Mouse (Mus musculus): Measurements from ENCODE around the gene Sirt2. TPM values are rescaled to one million over a fixed set of nuclear protein-coding genes. Genes with fewer than 3 reads are reported as not detected.

Sirt2 gene
- polyA plus RNA-seq (2014; fragmentation: Illumina TruSeq; extraction: RNeasy Lipid Tissue Mini Kit (QIAGEN cat#74804); ENCODE audit: low replicate concordance): 9.9 TPM

DNA sequence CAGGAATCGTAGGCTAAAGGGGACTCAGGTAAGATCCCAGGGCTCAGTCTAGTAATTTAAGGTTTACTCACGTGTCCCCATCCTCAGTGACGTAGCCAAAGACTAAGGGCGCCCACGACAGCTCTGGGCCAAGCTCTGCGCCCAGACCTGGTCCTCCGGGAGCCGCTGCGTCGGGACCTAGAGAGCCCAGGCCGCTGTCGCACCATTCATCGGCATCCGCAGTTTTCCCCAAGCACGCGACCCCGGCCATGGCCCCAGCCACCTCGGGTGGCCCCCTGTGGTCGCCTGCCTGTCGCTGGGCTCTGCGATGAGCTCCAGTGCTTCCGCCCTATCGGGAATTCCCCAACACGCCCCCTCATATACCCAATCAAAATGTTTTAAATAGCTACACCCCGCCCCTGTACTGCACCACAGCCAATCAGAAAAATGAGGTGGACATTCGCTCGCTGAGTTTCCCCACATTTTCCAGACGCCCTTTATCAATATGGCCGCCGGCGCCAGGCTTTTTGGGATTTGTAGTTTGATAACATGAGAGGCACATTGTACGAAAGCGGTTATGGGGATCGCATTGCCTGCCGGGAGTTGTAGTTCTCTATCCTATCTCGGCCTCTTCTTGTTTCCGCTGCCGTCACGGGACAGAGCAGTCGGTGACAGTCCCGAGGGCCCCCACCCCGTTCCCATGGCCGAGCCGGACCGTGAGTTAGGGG lies at the start of gene Sirt2:
Sirt2 (plus strand) TSS at position 563 of the 707 bp plus-strand sequence.

DNA sequence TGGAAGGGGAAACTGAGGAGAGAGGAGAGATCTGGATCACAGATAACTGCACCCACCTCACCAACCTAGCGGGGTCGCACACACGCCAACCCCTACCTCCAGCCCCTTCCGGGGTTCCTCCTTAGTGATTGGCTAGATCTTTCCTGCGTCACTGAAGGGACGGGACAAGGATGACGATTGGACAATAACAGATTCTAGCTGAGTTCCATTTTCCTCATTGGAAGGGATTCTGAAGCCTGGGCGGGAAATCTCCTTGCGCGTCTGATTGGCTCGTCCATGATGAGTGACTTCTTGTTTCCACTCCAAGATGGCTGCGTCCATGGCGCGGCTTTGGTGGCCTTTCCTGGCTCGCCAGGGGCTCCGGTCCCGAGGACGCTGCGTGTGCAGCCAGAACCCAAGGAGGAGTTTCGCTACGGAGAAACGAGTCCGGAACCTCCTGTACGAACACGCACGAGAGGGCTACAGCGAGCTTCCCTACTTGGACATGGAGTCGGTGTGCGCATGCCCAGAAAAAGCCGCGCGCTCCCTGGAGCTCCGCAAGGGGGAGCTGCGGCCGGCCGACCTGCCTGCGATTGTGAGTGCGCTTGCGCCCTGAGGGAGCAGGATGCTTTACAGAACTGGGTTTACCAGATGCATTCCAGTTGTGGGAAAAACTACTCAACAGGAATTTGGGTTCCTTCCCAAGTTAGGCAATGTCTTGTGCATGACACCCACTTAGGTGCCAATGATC lies 24.7 kb upstream of the Sirt2 start, which contains the start of the genes Mrps12 and Sars2:
Mrps12 (minus strand) TSS at position 112 of the 730 bp plus-strand sequence.
Sars2 (plus strand) TSS at position 284 of the 730 bp plus-strand sequence.

DNA sequence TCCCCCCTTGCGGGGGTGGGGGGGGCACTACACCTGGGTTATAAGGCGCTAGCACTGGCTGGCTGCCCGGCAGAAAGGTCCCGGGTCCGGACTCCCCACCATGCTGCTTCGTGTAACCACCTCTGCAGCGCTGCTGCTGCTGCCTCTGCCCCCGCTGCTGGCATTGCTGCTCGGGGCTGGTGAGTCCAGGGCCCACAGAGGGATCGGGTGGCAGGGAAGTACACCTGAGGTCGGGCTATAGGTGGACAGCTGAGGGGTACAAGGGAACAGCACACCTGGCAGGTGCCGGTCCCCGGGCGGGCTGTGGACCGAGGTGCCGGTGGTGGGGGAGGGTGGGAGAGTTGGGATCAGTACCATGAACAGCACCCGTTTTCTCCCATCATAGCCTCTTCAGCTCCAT lies 10.5 kb upstream of the Sirt2 start, which contains the start of gene Ccer2:
Ccer2 (plus strand) TSS at position 96 of the 400 bp plus-strand sequence.

DNA sequence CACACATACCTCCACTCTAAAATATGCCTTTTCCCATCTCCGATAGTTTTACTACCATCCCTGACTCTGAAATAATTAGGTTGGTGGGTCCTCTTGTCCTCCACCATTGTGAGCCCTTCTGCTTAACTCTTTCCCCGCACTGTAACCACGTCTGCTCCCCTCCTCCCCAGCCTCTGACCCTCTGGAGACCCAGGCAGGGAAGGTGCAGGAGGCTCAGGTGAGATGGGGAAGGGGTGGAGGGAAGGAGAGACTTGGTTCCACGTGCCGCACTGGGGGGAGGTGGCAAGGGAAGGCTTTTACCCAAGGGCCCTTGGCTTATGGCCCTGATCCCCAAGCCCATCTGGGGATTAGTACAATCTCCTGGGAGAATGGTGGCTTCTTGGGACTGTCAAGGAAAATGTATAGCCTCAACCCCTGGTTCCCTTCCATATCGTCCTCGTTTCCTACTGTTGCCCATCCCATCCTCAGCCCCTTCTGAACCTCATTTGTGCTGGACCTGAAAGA lies 979 bp downstream of the Sirt2 start, which contains the start of gene Nfkbib:
Nfkbib (minus strand) TSS at position 51 of the 504 bp plus-strand sequence.

DNA sequence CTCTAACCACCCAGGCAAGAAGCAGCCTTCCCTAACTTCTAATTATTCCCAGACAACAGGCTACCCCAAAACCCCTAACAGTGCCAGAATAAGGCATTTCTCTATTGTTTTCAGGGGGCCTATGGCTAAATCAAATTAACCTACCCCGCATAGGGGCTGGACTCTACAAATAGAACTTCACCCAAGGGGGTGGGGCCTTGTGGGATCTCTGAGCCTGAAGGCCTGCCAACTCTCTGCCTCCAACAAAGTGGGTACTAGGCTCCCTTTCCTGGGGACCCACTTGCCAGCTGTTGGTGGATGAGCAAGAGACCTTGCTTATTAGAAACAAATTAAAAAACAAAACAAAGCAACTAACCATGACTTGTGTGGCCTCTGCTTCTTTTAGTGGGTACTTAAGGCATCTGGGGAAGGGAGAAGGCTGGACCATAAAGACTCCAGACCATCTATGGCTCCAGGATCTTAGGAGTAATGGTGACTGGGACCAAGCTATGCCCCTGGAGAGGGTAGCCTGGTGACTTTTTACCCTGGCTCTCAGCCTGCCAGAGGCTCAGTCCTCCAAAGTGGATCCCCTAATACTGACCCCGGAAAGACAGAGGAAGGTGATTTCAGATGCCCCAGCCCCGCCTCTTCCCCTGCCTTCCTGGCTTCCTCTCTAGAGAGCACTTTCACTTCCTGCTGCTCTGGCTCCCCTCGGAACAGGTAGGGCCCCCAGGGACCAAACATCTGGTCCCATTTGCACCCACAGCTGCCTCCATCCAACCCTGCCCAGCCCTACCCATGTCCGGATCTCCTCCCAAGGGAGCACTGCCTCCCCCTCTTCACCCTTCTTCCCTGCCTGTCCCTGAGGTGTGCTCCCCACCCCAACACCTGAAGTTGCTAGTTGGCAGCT lies 22.0 kb downstream of the Sirt2 start, which contains the start of gene Rinl:
Rinl (plus strand) TSS at position 663 of the 889 bp plus-strand sequence.

DNA sequence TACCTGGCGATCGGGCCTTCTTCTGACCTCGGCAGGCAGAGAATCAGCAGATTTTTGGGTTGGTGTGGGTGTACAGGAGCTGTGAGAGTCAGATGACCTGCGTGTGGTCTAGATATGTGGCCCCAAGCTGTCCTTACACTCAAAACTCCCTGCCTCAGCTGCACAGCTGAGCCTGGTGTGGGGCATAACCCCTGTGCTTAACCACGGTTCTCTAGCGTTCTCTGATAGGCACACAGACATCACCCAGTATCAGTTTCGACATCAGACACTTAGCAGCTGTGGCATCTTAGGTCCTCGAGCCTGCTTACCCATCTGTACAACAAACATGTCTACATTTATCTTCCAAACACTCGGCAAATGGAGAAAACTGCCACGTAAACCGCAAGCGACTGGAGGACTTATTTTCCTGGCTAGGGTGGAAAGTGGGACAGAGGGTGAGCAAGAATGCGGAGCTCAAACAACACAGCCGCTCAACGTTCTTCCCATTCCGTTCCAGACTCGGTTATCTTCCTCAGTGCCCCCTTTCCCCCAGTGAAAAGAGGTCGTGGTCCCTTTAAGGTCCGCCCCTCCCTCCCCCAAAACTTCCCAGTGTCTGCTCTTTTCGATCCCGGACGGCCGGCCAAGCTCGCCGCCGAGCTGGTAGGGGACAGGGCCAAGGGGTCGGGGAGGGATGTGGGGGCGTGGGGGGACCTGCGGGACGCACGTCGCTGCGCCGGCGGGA lies 41.8 kb downstream of the Sirt2 start, which contains the start of gene Hnrnpl:
Hnrnpl (plus strand) TSS at position 321 of the 721 bp plus-strand sequence.

DNA sequence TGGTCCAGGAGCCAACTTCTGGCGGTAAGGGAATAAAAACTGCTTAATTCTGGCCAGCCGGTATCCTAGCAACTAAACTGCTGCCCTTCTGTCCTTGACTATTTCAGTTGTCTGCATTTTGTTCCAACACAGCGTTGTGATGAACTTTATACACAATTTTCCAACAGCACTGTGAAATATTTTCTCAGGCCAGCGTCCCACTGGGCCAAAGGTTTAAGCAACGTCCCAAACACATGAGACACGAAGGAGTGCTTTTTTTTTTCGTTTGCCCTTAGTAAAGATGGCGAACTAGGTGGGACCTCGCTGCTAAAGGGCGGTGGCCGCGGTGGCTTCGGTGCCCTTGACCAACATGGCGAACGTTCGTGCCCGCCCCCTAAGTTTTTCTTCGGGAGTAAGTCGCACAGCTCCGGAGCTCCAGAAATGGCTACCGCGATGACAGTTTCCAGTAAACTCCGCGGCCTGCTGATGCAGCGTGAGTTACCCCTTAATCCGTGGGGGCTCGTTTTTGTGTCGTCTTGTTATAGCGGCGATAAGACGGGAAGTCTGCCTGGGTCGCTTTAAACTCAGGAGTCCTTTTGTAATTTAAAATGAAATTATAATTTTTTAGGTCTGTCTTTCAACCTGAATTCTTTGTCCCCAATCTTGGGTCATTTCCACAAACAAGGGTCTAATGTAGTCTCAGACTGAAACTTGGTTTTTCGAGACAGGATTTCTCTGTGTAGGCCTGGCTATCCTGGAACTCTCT lies 58.6 kb downstream of the Sirt2 start, which contains the start of gene Ech1:
Ech1 (plus strand) TSS at position 277 of the 745 bp plus-strand sequence.

GRCm38 (mm10) chr7:28833723-28834347 lies 67.3 kb downstream of the Sirt2 start, which contains the start of gene Lgals4:
Gene Lgals4, plus strand, starts transcription at chr7:28833854.

Other genes with a start within 250 kb of the Sirt2 start
- not detected for gene Ifnl3, start 243.9 kb upstream of the Sirt2 start, polyA plus RNA-seq (2014; fragmentation: Illumina TruSeq; extraction: RNeasy Lipid Tissue Mini Kit (QIAGEN cat#74804); ENCODE audit: low replicate concordance)
- gene Sycn, start 225.8 kb upstream of the Sirt2 start, polyA plus RNA-seq (2014; fragmentation: Illumina TruSeq; extraction: RNeasy Lipid Tissue Mini Kit (QIAGEN cat#74804); ENCODE audit: low replicate concordance): 1.0 TPM
- not detected for gene Nccrp1, start 219.5 kb upstream of the Sirt2 start, polyA plus RNA-seq (2014; fragmentation: Illumina TruSeq; extraction: RNeasy Lipid Tissue Mini Kit (QIAGEN cat#74804); ENCODE audit: low replicate concordance)
- 11.0 TPM for gene Samd4b, start 168.6 kb upstream of the Sirt2 start, polyA plus RNA-seq (2014; fragmentation: Illumina TruSeq; extraction: RNeasy Lipid Tissue Mini Kit (QIAGEN cat#74804); ENCODE audit: low replicate concordance)
- gene Pak4, start 168.6 kb upstream of the Sirt2 start, polyA plus RNA-seq (2014; fragmentation: Illumina TruSeq; extraction: RNeasy Lipid Tissue Mini Kit (QIAGEN cat#74804); ENCODE audit: low replicate concordance): 1.1 TPM
- not detected for gene Acp7, start 135.4 kb upstream of the Sirt2 start, polyA plus RNA-seq (2014; fragmentation: Illumina TruSeq; extraction: RNeasy Lipid Tissue Mini Kit (QIAGEN cat#74804); ENCODE audit: low replicate concordance)
- not detected for gene Fbxo27, start 73.9 kb upstream of the Sirt2 start, polyA plus RNA-seq (2014; fragmentation: Illumina TruSeq; extraction: RNeasy Lipid Tissue Mini Kit (QIAGEN cat#74804); ENCODE audit: low replicate concordance)
- not detected for gene Fbxo17, start 49.9 kb upstream of the Sirt2 start, polyA plus RNA-seq (2014; fragmentation: Illumina TruSeq; extraction: RNeasy Lipid Tissue Mini Kit (QIAGEN cat#74804); ENCODE audit: low replicate concordance)
- 6.5 TPM for gene Mrps12, start 24.9 kb upstream of the Sirt2 start, polyA plus RNA-seq (2014; fragmentation: Illumina TruSeq; extraction: RNeasy Lipid Tissue Mini Kit (QIAGEN cat#74804); ENCODE audit: low replicate concordance)
- gene Sars2, start 24.7 kb upstream of the Sirt2 start, polyA plus RNA-seq (2014; fragmentation: Illumina TruSeq; extraction: RNeasy Lipid Tissue Mini Kit (QIAGEN cat#74804); ENCODE audit: low replicate concordance): not detected
- gene Ccer2, start 10.6 kb upstream of the Sirt2 start, polyA plus RNA-seq (2014; fragmentation: Illumina TruSeq; extraction: RNeasy Lipid Tissue Mini Kit (QIAGEN cat#74804); ENCODE audit: low replicate concordance): not detected
- not detected for gene Nfkbib, start 777 bp downstream of the Sirt2 start, polyA plus RNA-seq (2014; fragmentation: Illumina TruSeq; extraction: RNeasy Lipid Tissue Mini Kit (QIAGEN cat#74804); ENCODE audit: low replicate concordance)
- gene Rinl, start 22.2 kb downstream of the Sirt2 start, polyA plus RNA-seq (2014; fragmentation: Illumina TruSeq; extraction: RNeasy Lipid Tissue Mini Kit (QIAGEN cat#74804); ENCODE audit: low replicate concordance): 1.6 TPM
- gene Hnrnpl, start 41.8 kb downstream of the Sirt2 start, polyA plus RNA-seq (2014; fragmentation: Illumina TruSeq; extraction: RNeasy Lipid Tissue Mini Kit (QIAGEN cat#74804); ENCODE audit: low replicate concordance): 238 TPM
- 2.9 TPM for gene Ech1, start 58.5 kb downstream of the Sirt2 start, polyA plus RNA-seq (2014; fragmentation: Illumina TruSeq; extraction: RNeasy Lipid Tissue Mini Kit (QIAGEN cat#74804); ENCODE audit: low replicate concordance)
- gene Lgals4, start 67.1 kb downstream of the Sirt2 start, polyA plus RNA-seq (2014; fragmentation: Illumina TruSeq; extraction: RNeasy Lipid Tissue Mini Kit (QIAGEN cat#74804); ENCODE audit: low replicate concordance): 126 TPM
- gene Lgals7, start 97.1 kb downstream of the Sirt2 start, polyA plus RNA-seq (2014; fragmentation: Illumina TruSeq; extraction: RNeasy Lipid Tissue Mini Kit (QIAGEN cat#74804); ENCODE audit: low replicate concordance): not detected
- not detected for gene Capn12, start 114.7 kb downstream of the Sirt2 start, polyA plus RNA-seq (2014; fragmentation: Illumina TruSeq; extraction: RNeasy Lipid Tissue Mini Kit (QIAGEN cat#74804); ENCODE audit: low replicate concordance)
- gene Actn4, start 195.6 kb downstream of the Sirt2 start, polyA plus RNA-seq (2014; fragmentation: Illumina TruSeq; extraction: RNeasy Lipid Tissue Mini Kit (QIAGEN cat#74804); ENCODE audit: low replicate concordance): 59.8 TPM
- gene Eif3k, start 215.1 kb downstream of the Sirt2 start, polyA plus RNA-seq (2014; fragmentation: Illumina TruSeq; extraction: RNeasy Lipid Tissue Mini Kit (QIAGEN cat#74804); ENCODE audit: low replicate concordance): 2.5 TPM
- 0.22 TPM for gene Map4k1, start 215.3 kb downstream of the Sirt2 start, polyA plus RNA-seq (2014; fragmentation: Illumina TruSeq; extraction: RNeasy Lipid Tissue Mini Kit (QIAGEN cat#74804); ENCODE audit: low replicate concordance)

Data from small intestine, adult 10 weeks (tissue).